Mouse (Mus musculus) erythroblast, adult 5-6 weeks (primary cell): ENCODE results near the gene Defb19. TPM values are rescaled to one million over a fixed set of nuclear protein-coding genes. Genes with fewer than 3 reads are reported as not detected.

Source experiments
- ATAC-seq: replicated peaks from 2 replicates; pipeline ENCODE4 v1.8.0; 2016; ENCODE audit warnings: moderate number of reproducible peaks, mild to moderate bottlenecking, moderate TSS enrichment, inconsistent platforms; ENCODE audit not compliant: poor library complexity, low FRiP score, severe bottlenecking
- total RNA-seq, 2 experiments: library from RNA; stranded (forward) in 1 of 2; stranded (reverse) in 1 of 2; fragments of 150-400 nt in 1 of 2; fragments of 200-764, 138-1000 nt in 1 of 2; gene quantifications; 2 replicates each; pipeline versions ENCODE4 v1.2.3 to v1.2.4; 2015 to 2017; ENCODE audit warnings: low replicate concordance in 2 of 2

Gene Defb19
- not detected in 2 replicates for total RNA-seq (2015; ENCODE audit: low replicate concordance)
- not detected in 2 replicates for total RNA-seq (2017; ENCODE audit: low replicate concordance)

- ATAC-seq, result no peak
Measured at GRCm38 (mm10) chr2:152580107-152580506, at the start of gene Defb19. Defb19 (minus strand) TSS chr2:152580312.

GRCm38 (mm10) chr2:152629904-152630303 is 49.8 kb upstream of the Defb19 start:
- no peak for ATAC-seq

- no peak for ATAC-seq
Measured at GRCm38 (mm10) chr2:152629239-152629638, 49.1 kb upstream of the Defb19 start.

GRCm38 (mm10) chr2:152628066-152628465 is 48.0 kb upstream of the Defb19 start:
- ATAC-seq, result peak; percentile 17; the same call in 1 of the 2 replicates

- ATAC-seq, result no peak
Measured at GRCm38 (mm10) chr2:152626774-152627591, 46.9 kb upstream of the Defb19 start, which contains the start of gene Rem1. Rem1 (plus strand) TSS chr2:152626951.

GRCm38 (mm10) chr2:152625256-152625655 is 45.1 kb upstream of the Defb19 start:
- ATAC-seq, result no peak

- ATAC-seq, result no peak
Measured at GRCm38 (mm10) chr2:152624566-152624965, 44.5 kb upstream of the Defb19 start.

GRCm38 (mm10) chr2:152622953-152623352 is 42.8 kb upstream of the Defb19 start, which contains the start of gene Defb25:
Defb25 (minus strand) TSS chr2:152623053.
- no peak for ATAC-seq

- no peak for ATAC-seq
Measured at GRCm38 (mm10) chr2:152622151-152622550, 42.0 kb upstream of the Defb19 start.

- ATAC-seq, result no peak
Measured at GRCm38 (mm10) chr2:152620367-152621134, 40.4 kb upstream of the Defb19 start.

- no peak for ATAC-seq
Measured at GRCm38 (mm10) chr2:152617374-152617773, 37.3 kb upstream of the Defb19 start.

GRCm38 (mm10) chr2:152616470-152616869 is 36.4 kb upstream of the Defb19 start:
- no peak for ATAC-seq

- peak; percentile 77 for ATAC-seq
Measured at GRCm38 (mm10) chr2:152615563-152615962, 35.5 kb upstream of the Defb19 start.

- ATAC-seq, result no peak
Measured at GRCm38 (mm10) chr2:152612193-152612592, 32.1 kb upstream of the Defb19 start.

- ATAC-seq, result no peak
Measured at GRCm38 (mm10) chr2:152608719-152609118, 28.6 kb upstream of the Defb19 start.

GRCm38 (mm10) chr2:152607746-152608145 is 27.6 kb upstream of the Defb19 start:
- ATAC-seq, result no peak

GRCm38 (mm10) chr2:152604057-152604456 is 23.9 kb upstream of the Defb19 start, which contains the start of gene Defb36:
Defb36 (plus strand) TSS chr2:152604327.
- ATAC-seq, result no peak

GRCm38 (mm10) chr2:152601275-152601960 is 21.3 kb upstream of the Defb19 start:
- ATAC-seq, result no peak; the same call in 1 of the 2 replicates

GRCm38 (mm10) chr2:152600076-152600475 is 20.0 kb upstream of the Defb19 start:
- ATAC-seq, result no peak

- no peak for ATAC-seq
Measured at GRCm38 (mm10) chr2:152599299-152599698, 19.2 kb upstream of the Defb19 start, which contains the start of gene Defb45. Defb45 (minus strand) TSS chr2:152599399.
